Mouse (Mus musculus): ENCODE data around the gene Gm7073.

Gene Gm7073

DNA sequence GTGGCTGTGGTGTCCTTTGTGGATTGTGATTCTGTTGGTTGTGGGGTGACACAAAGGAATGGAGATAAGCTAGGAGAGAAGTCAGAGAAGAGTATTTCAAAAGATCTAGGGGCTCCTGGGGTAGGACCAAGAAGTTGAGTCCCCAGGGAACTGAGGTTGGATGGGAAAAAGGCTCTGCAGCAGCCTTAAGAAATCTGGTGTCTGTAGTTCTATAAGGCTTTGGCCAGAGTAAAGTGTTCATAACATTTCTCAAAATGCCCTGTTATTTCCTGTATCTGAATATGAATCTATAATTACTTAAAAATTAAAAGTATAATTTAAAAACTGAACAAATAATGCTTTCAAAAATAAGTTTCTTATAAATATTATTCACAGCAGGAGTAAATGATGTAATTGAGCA lies at the start of gene Gm7073:
TSS of gene Gm7073 (minus strand) at position 101 of the 400 bp plus-strand sequence.
- no peak for DNase-seq (ENCODE audit: low spot score in 2 of 2)

DNA sequence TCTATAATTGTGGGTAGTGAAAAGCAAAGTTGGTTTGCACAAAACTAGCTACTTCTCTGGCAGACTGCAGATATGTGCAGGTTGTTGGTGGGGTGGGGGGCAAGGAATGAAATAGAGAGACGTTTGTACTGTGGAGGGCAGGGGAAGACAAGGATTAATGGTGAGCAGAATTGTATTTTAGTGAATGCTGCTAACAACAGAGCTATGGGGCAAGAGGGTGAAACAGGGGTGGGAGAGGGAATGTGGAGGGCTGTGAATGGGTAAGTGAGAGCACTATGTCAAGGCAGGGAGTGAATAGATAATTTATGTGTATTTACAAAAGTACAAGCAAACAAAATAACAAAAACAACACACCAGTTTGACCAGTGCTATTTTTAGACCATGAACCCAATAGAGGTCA lies 31.5 kb upstream of the Gm7073 start:
- DNase-seq (ENCODE audit: low spot score in 2 of 2) = no peak

DNA sequence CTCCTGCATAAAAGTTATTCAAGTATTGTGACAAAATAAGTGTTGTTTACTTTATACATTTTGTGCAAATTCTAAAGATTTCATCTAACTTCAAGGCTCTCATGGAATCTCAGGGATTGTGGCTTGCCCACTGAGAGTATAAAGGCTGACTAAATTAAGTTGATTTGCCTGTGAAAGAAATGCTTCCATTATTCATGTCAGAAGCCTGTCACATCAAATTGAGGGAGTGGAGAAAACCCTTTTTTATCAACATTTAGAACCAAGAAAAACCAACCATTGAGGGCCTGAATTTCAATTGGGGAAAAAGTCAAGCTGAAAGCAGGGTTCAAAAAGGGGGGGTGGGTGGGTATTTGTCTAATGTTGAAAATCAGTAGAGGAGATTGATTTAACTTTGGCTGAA lies 30.0 kb upstream of the Gm7073 start:
- DNase-seq (ENCODE audit: low spot score in 2 of 2) = no peak

DNA sequence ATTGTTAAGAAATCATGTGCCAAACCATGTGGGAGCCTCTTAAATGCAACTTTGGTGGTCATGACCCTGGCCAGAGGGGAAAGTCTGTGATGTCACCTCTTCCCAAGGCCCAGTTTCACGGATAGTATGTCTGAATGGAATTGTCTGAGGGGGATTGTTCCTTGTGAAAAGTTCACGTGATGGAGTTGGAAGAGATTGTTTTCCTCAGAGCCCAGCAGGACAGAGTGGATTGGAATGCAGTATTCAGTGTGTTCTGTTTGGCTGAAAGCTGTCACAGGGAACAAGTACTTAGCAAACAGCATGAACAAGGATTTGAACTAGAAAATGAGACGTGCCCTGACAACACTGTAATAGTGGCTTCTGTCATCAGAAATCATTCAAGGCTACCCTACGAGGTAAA lies 16.2 kb upstream of the Gm7073 start:
- DNase-seq (ENCODE audit: low spot score in 2 of 2) = no peak

DNA sequence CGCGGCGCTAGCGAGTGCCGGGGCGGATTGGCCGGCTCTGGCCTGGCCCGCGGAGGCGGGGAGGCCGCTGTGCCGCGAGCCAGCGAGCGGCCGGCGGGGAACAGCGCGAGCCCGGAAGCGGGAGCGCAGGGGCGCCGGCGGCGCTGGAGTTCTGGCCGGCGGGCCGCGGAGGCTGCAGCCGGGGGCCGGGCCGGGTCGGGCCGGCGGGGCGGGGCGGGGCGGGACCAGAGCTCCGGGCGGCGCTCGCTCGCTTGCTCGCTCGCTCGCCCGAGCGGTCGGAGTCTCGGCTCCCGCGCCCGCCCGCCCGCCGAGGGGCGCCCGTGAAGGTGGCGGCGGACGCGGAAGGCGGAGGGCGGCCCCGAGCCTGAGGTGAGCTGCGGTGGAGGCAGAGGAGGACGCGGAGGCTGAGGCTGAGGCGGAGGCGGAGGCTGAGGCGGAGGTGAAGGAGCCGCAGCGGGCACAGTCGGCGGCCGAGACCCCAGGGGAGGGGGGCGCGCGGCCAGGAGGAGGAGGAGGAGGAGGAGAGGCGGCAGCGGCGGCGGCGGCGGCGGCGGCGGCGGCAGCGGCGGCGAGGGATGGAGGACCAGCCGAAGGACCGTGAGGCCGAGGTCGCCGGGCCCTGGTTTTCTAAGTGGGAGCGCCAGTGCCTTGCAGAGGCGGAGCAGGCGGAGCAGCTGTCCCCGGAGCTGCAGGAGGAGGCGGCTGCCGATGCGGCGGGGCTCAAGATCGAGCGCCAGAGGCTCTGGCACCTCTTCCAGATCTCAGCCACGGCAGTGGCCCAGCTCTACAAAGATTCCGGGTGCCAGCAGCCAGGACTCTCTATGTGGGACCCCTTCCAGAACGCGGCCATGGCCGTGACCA lies 8.6 kb upstream of the Gm7073 start:
- peak in 1 of 2 experiments; percentile 32 for DNase-seq (ENCODE audit: low spot score in 2 of 2)

DNA sequence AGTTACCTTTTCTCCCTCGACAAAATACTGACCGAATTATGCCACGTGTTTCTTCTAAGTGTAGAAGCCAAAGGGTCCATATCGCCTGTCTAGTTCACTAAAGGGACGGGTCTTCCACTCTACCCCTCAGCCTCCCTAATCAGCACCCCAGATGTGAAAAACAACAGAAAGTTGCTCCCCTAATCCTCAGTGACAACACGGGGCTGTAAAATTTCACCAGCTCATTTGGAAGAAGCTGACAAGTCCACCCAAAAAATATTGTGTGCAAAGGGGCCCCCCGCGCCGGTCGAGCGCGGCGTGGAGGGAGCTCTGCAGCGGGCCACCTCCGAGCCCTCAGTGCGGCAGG lies 8.0 kb upstream of the Gm7073 start:
- no peak for DNase-seq (ENCODE audit: low spot score in 2 of 2)

DNA sequence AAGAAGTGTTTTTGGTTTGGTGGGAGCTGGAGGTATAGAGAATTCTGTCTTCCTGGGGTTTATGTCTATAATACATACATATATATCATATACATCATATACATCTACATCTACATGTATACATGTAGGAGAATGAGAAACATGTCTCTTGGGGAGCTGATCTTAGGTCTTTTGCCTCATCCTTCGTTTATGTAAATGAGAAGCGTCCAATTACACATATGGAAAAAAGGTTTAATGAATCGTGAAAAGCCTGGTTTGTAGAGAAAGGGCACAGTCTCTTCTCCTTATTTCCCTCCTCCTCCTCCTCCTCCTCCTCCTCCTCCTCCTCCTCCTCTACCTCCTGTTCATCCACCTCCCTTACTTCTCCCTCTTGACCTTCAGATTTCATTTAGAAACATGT lies 6.9 kb upstream of the Gm7073 start:
- no peak for DNase-seq (ENCODE audit: low spot score in 2 of 2)

DNA sequence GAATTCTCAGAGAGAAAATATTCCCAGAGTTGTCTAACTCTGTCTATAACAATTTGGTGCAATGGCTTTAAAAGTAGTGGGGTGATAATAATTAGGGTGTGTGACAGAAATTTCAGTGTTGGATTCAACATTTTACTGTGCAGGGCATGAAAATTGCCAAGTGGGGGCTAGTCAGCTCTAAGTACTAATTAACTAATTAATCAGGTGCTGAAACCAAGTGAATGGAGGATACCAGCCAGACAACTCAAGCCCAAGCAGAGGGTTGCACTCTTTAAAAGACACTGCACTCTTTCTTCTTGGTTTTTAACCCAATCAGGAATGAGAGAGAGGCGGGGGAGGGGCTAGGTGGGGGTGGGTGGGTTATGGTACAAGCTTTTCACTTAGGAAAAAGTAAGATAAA lies 6.4 kb upstream of the Gm7073 start:
- no peak for DNase-seq (ENCODE audit: low spot score in 2 of 2)

DNA sequence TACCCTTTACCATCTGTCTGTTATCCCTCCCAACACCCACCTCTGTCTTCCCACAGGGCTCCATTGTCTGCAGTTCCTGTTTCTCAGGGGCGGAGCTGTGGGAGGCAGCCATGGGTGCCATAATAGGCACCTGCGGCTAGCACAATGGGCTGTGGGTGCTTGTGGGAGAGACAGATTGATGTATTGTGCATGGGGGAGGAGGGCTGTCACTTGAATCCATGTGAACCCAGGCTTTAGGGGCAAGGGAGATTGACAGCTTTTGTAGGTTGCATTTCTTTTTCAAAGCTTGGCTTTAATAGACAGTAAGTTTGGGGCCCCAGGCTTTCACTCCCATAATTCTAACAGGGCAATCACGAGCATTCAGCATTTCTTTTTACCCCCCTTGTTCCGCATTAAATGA lies 5.0 kb upstream of the Gm7073 start:
- DNase-seq (ENCODE audit: low spot score in 2 of 2) = no peak

DNA sequence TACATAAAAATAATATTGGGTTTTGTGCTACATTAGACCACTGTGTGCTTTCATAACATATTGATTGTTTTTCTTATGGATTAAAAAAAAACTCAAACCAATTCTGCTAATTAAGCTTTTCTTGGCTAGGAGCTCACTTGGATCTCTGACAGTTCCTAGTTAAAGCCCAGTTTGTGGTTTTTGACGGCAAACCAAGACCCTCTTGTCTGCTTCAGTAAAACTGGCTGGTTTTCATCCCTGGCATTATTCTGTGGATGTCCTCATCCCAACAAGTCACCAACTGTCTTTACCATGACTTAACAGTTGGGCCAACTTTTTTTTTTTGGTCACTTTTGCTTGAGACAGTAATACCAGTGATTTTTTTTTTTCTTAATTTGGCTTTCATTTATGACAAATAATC lies 3.9 kb upstream of the Gm7073 start:
- no peak for DNase-seq (ENCODE audit: low spot score in 2 of 2)

DNA sequence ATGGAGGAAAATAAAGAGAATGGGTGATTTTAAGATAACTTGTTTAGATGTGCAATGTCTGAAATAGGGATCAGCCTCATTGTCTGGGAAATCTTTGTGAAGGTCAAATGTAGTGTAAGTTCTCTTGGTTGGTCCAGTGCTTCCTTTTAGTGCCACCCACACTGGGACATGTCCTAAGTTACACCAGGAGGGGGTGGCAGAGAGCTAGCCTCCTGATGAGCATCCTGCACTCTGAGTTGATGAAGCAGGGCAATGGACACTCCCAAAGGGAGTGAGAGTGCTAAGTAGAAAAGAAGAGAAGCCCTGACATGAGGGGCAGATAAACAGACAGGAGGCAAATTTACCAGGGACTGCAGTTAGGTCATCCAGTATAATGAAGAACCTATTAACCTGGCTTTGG lies 35.1 kb downstream of the Gm7073 start:
- DNase-seq (ENCODE audit: low spot score in 2 of 2) = peak; percentile 2 to 5

DNA sequence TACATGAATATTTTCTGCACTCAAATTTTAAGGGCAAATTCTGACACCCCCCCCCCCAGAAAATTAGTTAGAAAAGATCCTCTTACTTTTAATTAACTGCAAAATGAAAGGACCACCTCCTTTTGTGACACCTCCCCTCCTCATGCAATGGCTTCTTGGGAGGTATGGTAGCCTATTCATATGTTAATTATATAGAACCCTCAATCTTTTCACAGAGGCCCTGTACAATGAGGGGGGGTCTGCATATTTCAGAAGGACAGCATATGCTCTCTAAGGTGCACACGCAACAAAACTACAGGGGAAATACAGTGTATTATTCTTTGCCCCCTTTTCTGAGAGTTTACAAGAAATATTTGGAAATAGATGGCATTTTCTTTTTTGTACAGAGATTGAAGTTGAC lies 41.3 kb downstream of the Gm7073 start:
- no peak for DNase-seq (ENCODE audit: low spot score in 2 of 2)

DNA sequence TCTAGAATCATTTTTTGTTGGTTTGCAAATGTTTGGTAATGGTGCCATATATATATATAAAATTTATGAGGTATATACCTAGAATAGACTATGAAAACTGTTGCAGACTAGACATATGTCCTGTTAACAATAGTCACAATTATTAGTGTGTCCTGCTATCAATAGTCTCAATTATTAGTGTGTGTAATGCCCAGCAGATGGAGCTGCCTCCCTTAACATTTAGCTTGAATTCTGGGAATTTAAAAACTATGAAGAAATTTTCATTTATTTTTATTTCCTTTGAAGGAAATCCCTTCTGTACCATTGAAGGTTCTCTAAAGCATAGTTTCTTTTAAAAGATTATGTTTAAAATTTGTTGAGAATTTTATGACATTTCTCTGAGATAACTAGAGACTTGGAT lies 43.7 kb downstream of the Gm7073 start:
- no peak for DNase-seq (ENCODE audit: low spot score in 2 of 2)

DNA sequence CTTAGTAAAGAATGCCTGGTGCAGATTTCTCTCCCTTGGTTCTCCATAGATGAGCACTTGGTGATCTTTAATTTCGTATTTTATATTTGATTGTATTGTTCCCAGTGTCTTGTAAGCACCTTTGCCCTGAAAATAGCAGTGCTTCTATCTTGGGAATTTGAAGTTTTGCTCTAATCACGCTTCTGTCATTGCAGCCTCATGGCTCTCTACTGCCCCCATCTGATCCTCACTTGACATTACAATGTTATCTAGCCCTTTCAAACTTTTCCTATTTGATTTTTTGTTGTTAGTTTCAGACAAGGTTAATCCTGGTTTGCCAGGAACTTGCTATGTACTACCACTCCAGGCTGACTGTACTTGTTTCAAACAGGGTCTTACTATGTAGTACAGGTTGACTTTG lies 75.3 kb downstream of the Gm7073 start:
- DNase-seq (ENCODE audit: low spot score in 2 of 2) = no peak

DNA sequence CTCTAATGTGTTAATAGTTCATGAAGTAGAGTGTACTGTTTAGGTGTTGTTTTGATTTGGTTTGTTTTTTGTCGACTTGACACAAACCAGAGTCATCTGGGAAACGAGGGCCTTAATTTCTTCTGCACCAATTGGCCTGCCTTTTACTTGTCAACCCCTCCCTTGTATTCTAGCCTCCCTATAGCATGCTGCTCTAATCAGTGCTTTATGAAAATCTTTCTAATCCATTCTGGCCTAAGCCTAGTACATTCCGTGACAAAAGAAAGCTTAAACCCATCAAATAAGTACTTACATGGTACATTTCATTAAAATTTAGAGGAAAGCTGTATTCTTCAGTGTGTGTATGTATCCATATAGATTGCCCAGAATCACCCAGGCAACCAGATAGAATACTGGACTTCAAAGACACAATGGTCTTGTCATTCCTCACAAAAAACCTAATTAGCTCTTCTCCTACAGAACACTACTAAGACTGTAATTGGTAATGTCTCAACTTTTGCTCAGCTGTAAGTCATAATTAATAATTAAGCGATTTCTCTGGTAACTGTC lies 124.4 kb downstream of the Gm7073 start:
- no peak for DNase-seq (ENCODE audit: low spot score in 2 of 2)

DNA sequence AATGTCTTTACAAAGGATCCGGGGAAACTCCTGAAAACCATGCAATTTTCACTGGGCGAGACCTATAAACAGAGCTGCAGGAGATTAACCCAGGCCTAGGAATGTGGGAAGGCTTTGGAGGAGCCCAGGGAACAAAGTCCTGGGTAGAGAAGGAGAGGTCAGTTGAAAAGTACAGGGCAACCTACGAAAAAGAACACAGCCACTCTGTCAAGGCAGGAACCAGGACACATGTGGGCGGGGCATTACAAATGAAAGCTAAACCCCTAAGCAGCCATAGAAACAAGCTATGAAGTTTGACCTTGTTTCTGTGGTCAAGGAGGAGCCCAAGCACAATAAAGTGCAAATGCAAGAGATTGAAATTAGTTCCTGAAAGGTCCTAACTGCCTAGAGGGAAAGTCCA lies 133.4 kb downstream of the Gm7073 start:
- DNase-seq (ENCODE audit: low spot score in 2 of 2) = no peak

DNA sequence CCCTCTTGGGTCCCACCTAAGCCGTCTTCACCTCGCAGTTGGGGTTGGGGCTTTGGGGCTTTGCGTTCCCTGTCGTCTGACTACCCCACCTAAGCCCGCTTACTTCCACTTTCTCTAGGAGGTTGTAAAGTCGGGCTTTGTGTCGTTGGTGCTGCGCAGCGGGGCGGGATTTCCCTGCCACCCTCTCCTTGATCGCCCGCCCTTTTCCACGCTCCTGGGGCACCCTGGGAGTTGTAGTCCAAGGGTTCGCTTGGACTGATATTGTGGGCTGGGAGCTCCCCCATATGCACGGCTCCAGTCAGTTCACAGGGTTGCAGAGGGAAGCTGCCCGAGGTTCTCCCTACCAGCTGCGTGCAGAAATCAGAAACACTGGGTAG lies 134.4 kb downstream of the Gm7073 start:
- DNase-seq (ENCODE audit: low spot score in 2 of 2) = peak; percentile 80 to 83

DNA sequence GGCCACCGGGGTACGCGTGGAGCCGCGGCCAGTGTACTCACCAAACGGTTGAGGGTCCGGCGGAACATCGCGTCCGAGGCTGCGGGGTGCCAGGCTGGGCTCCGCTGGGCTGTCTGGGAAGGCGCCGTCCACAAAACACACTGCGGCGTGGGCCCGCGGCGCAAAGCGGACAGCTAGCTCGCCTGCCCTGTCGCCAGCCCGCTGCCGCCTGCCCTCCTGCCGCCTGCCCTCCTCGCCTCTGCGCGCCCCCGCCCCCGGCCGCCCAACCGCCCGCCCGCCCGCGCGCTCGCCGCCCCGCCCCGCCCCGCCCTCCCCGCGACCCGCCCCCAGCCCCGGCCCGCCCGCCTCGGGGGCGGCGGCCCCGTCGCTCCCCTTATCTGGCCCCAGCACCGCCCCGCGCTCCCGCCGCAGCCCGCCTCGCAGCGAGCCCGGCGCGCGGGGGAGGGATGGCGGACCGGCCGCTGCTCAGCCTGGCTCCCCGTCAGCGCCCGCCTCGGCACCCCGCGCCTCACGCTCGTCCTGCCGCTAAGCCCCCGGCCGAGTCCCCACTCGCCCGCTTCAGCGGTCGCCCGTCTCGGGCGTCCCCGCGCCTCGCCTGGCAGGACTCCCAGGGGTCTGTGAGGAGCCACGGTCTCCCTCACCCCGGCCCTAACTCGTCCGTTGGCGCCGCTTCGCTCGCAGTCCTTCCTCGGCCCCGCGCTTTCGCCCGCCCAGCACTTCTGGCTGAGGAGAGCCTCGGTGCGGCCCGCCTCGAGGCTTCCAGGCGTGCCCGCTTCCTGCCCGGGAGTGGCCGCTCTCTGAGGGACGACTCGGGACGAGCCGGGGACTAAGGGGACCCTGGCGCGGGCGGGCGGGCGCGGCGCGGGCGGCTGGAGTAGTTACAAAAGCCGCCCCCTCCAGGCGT lies 135.0 kb downstream of the Gm7073 start:
- peak; percentile 10 to 44 for DNase-seq (ENCODE audit: low spot score in 2 of 2)

DNA sequence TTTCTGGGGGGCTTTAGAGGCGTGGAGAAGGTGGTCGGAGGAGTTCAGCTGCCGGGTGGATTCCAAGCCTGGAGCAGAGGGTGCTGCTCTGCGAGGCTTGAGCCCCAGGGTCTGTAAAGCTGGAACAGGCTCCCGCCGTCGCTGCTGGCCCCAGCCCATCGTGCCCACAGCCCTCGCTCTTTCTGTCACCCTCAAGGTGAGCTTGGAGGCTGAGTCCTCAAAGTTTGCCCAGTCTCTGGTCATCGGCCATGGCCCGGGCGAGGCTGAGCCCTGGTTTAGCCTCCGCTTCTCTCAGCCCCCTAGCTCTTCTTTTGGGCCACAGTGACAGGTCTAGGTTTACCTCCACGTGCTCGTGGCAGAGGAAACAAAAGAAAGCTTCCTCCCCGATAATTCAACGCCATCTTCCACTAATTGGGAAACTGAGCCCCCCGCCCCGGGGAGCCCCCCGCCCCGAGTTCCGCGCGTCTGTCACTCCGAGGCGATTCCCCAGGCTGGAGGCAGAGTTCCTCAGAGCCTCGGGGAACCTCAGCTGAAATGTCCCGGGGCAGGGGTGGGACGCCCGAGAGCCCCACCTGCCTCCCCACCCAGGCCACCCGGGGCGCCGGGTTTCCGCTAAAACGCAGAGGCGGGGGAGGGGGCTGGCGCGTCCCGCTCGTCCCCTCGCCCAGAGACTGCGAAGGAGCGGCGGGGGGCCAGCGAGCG lies 135.8 kb downstream of the Gm7073 start:
- peak in 1 of 2 experiments; percentile 7 for DNase-seq (ENCODE audit: low spot score in 2 of 2)

DNA sequence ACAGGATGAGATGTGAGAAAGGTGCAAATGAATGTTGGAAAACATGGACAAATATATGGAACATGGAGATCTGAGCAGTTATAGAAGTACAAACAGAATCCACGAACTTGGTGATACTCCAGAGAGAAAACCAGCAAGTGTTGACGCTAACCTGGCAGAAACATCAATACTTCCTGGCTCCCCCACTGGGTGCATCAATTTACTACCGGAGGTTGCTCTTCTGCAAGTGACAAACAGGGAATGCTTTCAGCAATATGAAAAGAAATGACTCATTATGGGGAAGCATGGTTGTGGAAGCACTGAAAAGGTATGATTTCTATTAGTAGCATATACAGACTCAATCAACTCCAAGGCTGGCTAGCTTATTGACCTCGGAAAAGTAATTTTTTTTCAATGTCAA lies 144.8 kb downstream of the Gm7073 start:
- no peak for DNase-seq (ENCODE audit: low spot score in 2 of 2)

DNA sequence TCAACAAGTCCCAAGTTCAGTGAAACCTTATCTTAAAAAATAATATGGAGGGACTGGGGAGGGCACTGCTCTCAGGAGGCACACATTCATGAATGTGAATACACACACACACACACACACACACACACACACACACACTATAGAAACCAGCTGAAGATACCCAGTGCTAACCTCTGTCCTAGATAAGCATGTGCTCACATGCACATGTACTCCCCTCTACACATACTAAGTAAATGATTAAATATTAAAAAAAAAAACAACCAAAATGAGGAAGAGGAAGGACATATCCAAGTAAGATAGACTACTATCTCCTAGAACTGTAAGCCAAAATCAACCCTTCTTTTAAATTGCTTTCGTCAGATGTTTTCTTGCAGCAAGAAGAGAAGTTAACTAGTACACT lies 152.2 kb downstream of the Gm7073 start:
- no peak for DNase-seq (ENCODE audit: low spot score in 2 of 2)
